Mouse (Mus musculus) midbrain, postnatal 0 days (tissue): ENCODE measurements at regions not wholly inside any gene's neighbourhood (a gene's known extent, or its start where the extent isn't known, plus 50 kb on each side); places are given as distances from the start of the nearest gene placed in this dataset.

ENCODE experiments used
- ATAC-seq: fragments of 200-750 bp; cut with Nextera tagmentation; 2 replicates; pipeline ENCODE4 v1.8.0; 2017; ENCODE audit warnings: moderate number of reproducible peaks, mild to moderate bottlenecking, moderate TSS enrichment, moderate library complexity; ENCODE audit not compliant: low FRiP score
- DNase-seq: peaks from one replicate; pipeline ENCODE4 v3.0.0-alpha.2; 2015; ENCODE audit warnings: low spot score
- H3K27ac ChIP-seq: fragments of 300-500 bp; sonication (generic); 2 replicates; pipeline ENCODE4 v1.5.1; 2014; ENCODE audit warnings: low read depth, mild to moderate bottlenecking, low read length, mixed read lengths
- H3K27me3 ChIP-seq: fragments of 300-500 bp; sonication (generic); 2 replicates; pipeline ENCODE4 v1.6.1; 2014; ENCODE audit warnings: low read length, control low read depth, mixed read lengths; ENCODE audit not compliant: insufficient read depth
- H3K36me3 ChIP-seq: fragments of 300-500 bp; sonication (generic); 2 replicates; pipeline ENCODE4 v1.6.1; 2014; ENCODE audit warnings: low read length, control low read depth, mixed read lengths; ENCODE audit not compliant: insufficient read depth
- H3K4me1 ChIP-seq: fragments of 300-500 bp; sonication (generic); 2 replicates; pipeline ENCODE4 v1.6.1; 2014; ENCODE audit warnings: mild to moderate bottlenecking, control low read depth, antibody characterized with exemption, low read length, mixed read lengths; ENCODE audit not compliant: insufficient read depth
- H3K4me2 ChIP-seq: fragments of 300-500 bp; sonication (generic); 2 replicates; pipeline ENCODE4 v1.6.1; 2014; ENCODE audit warnings: low read depth, mild to moderate bottlenecking, low read length, mixed read lengths; ENCODE audit not compliant: poor library complexity, severe bottlenecking
- H3K4me3 ChIP-seq: fragments of 300-500 bp; sonication (generic); 2 replicates; pipeline ENCODE4 v1.5.1; 2014; ENCODE audit warnings: low read depth, mild to moderate bottlenecking, low read length, moderate library complexity
- H3K9ac ChIP-seq: fragments of 300-500 bp; sonication (generic); replicated peaks from 2 replicates; pipeline ENCODE4 v1.6.1; 2014; ENCODE audit warnings: mild to moderate bottlenecking, low read length, moderate library complexity, mixed read lengths; ENCODE audit not compliant: poor library complexity, severe bottlenecking
- H3K9me3 ChIP-seq: fragments of 300-500 bp; sonication (generic); 2 replicates; pipeline ENCODE4 v1.6.1; 2016; ENCODE audit warnings: low read length, control low read depth
- CTCF ChIP-seq: IDR thresholded peaks from 2 replicates; pipeline ENCODE4 v1.5.1; 2016; ENCODE audit warnings: antibody characterized with exemption, mild to moderate bottlenecking
- WGBS: fragments of 180-500 bp; shearing (Covaris S2); extraction: QIAGEN DNeasy Blood & Tissue Kit; methylation state at CpG from one replicate; pipeline ENCODE4 v1.1.7; 2014; 5-methylcytosine and 5-hydroxymethylcytosine counted together

GRCm38 (mm10) chr13:79182630-79183412, 983.3 kb upstream of the Nr2f1 start:
- H3K4me1 ChIP-seq = no peaks in the 10 kb centered on the region
- WGBS = 53% methylated on average over 6 of the region's 6 CpGs
- ATAC-seq (no peak), DNase-seq (no peak)
- H3K36me3 ChIP-seq = no peaks in the 10 kb centered on the region
- no peak overlapping the region for H3K27ac ChIP-seq
- no peak overlapping the region for H3K4me3 ChIP-seq
- no peak overlapping the region for H3K4me2 ChIP-seq
- H3K27me3 ChIP-seq = no peaks in the 10 kb centered on the region
- TF ChIP-seq CTCF = no peak
- no peak overlapping the region for H3K9ac ChIP-seq
- no peaks in the 10 kb centered on the region for H3K9me3 ChIP-seq

GRCm38 (mm10) chr13:79158757-79159156, 959.2 kb upstream of the Nr2f1 start:
- no peaks in the 10 kb centered on the region for H3K9me3 ChIP-seq
- ATAC-seq (no peak), DNase-seq (no peak)
- H3K27ac ChIP-seq = no peak overlapping the region
- H3K4me3 ChIP-seq = no peak overlapping the region
- no peak overlapping the region for H3K4me2 ChIP-seq
- H3K4me1 ChIP-seq = no peaks in the 10 kb centered on the region
- no peaks in the 10 kb centered on the region for H3K36me3 ChIP-seq
- 75% methylated on average over 3 of the region's 3 CpGs for WGBS
- no peak for TF ChIP-seq CTCF
- no peak overlapping the region for H3K9ac ChIP-seq
- no peaks in the 10 kb centered on the region for H3K27me3 ChIP-seq

GRCm38 (mm10) chr13:79142903-79143302, 943.3 kb upstream of the Nr2f1 start:
- 48% methylated on average over 1 of the region's 1 CpGs for WGBS
- no peaks in the 10 kb centered on the region for H3K36me3 ChIP-seq

GRCm38 (mm10) chr13:79141362-79141966, 941.9 kb upstream of the Nr2f1 start:
- no peak overlapping the region for H3K4me2 ChIP-seq
- H3K9ac ChIP-seq = no peak overlapping the region
- no peaks in the 10 kb centered on the region for H3K9me3 ChIP-seq
- H3K4me1 ChIP-seq = no peaks in the 10 kb centered on the region
- no peaks in the 10 kb centered on the region for H3K36me3 ChIP-seq
- ATAC-seq (no peak), DNase-seq (no peak)
- no peak overlapping the region for H3K4me3 ChIP-seq
- no peaks in the 10 kb centered on the region for H3K27me3 ChIP-seq
- no peak overlapping the region for H3K27ac ChIP-seq
- TF ChIP-seq CTCF = no peak
- WGBS = 59% methylated on average over 5 of the region's 5 CpGs

More at GRCm38 (mm10) chr13:79142903-79143302, 943.3 kb upstream of the Nr2f1 start:
- Histone ChIP-seq H3K4me1 (no peaks in the 10 kb centered on the region), H3K9me3 (no peaks in the 10 kb centered on the region), H3K27me3 (no peaks in the 10 kb centered on the region), H3K4me3 (no peak overlapping the region), H3K9ac (no peak overlapping the region), H3K27ac (no peak overlapping the region), H3K4me2 (no peak overlapping the region)
- DNase-seq (peak; percentile 9), ATAC-seq (no peak)
- no peak for TF ChIP-seq CTCF

- Histone ChIP-seq H3K36me3 (no peaks in the 10 kb centered on the region), H3K4me3 (no peak overlapping the region), H3K27ac (no peak overlapping the region), H3K4me2 (no peak overlapping the region), H3K9ac (no peak overlapping the region), H3K9me3 (no peaks in the 10 kb centered on the region), H3K4me1 (no peaks in the 10 kb centered on the region), H3K27me3 (no peaks in the 10 kb centered on the region)
- 72% methylated on average over 2 of the region's 2 CpGs for WGBS
- no peak for DNase-seq
- TF ChIP-seq CTCF = no peak
- ATAC-seq = no peak
These were observed 939.2 kb upstream of the Nr2f1 start for GRCm38 (mm10) chr13:79138747-79139146.

GRCm38 (mm10) chr13:79136726-79137125, 937.2 kb upstream of the Nr2f1 start:
- H3K36me3 ChIP-seq = no peaks in the 10 kb centered on the region
- H3K27ac ChIP-seq = no peak overlapping the region
- H3K4me3 ChIP-seq = no peak overlapping the region
- H3K27me3 ChIP-seq = no peaks in the 10 kb centered on the region
- no peaks in the 10 kb centered on the region for H3K4me1 ChIP-seq
- 59% methylated on average over 1 of the region's 1 CpGs for WGBS
- DNase-seq (no peak), ATAC-seq (no peak)
- no peak overlapping the region for H3K9ac ChIP-seq
- no peaks in the 10 kb centered on the region for H3K9me3 ChIP-seq
- H3K4me2 ChIP-seq = no peak overlapping the region
- no peak for TF ChIP-seq CTCF
